Mouse (Mus musculus) small intestine, adult 2 months (tissue): Measurements from ENCODE around the gene Prune1. TPM values are rescaled to one million over a fixed set of nuclear protein-coding genes. Genes with fewer than 3 reads are reported as not detected.

Source experiments
- H3K27ac ChIP-seq: fragments of 200-500 bp; 2 replicates; pipeline ENCODE4 v1.5.1; 2012; ENCODE audit warnings: low read depth, low read length, control low read depth, inconsistent platforms; ENCODE audit not compliant: insufficient read depth
- H3K27me3 ChIP-seq: fragments of 200-500 bp; 2 replicates; pipeline ENCODE4 v1.6.1; 2012; ENCODE audit warnings: mild to moderate bottlenecking, moderate library complexity, low read length, inconsistent platforms; ENCODE audit not compliant: control insufficient read depth, insufficient read depth
- H3K36me3 ChIP-seq: fragments of 200-500 bp; 2 replicates; pipeline ENCODE4 v1.6.1; 2012; ENCODE audit warnings: mild to moderate bottlenecking, low read length, control low read depth, inconsistent platforms; ENCODE audit not compliant: control insufficient read depth, insufficient read depth
- H3K4me1 ChIP-seq: fragments of 200-500 bp; 2 replicates; pipeline ENCODE4 v1.6.1; 2012; ENCODE audit warnings: low read length, inconsistent platforms, mixed read lengths; ENCODE audit not compliant: control insufficient read depth, insufficient read depth, insufficient read length
- H3K4me3 ChIP-seq: fragments of 200-500 bp; 2 replicates; pipeline ENCODE4 v1.5.1; 2012; ENCODE audit warnings: low read depth, mild to moderate bottlenecking, control low read depth, inconsistent platforms, low read length, moderate library complexity
- CTCF ChIP-seq: fragments of 200-500 bp; IDR thresholded peaks from 2 replicates; pipeline ENCODE4 v1.5.1; 2012; ENCODE audit warnings: low read depth, mild to moderate bottlenecking, control low read depth, inconsistent platforms, low read length, moderate library complexity, mixed read lengths; ENCODE audit not compliant: insufficient replicate concordance, insufficient read length; ENCODE audit errors: extremely low read depth
- POLR2A ChIP-seq: fragments of 200-500 bp; IDR thresholded peaks from 2 replicates; pipeline ENCODE4 v1.6.1; 2012; ENCODE audit warnings: low read depth, mild to moderate bottlenecking, control low read depth, inconsistent platforms, low read length, moderate library complexity
- WGBS: fragments of 180-500 bp; shearing (Covaris S2); methylation state at CpG from one replicate; pipeline ENCODE4 v1.1.7; 2018; 5-methylcytosine and 5-hydroxymethylcytosine counted together
- polyA plus RNA-seq: library from polyadenylated mRNA; depleted of rRNA; stranded (reverse); fragments of >200 nt; gene quantifications from 2 replicates; pipeline ENCODE4 v1.2.3, GENCODE M21; 2012; rRNA removed

Gene Prune1
- polyA plus RNA-seq, 1 experiment: 11.5 TPM

GRCm38 (mm10) chr3:95208286-95208685 is 73.6 kb downstream of the Prune1 start:
- 76% methylated on average over 4 of the region's 4 CpGs for WGBS
- Histone ChIP-seq H3K27me3 (no peaks in the 10 kb centered on the region), H3K4me1 (no peaks in the 10 kb centered on the region; the same call in 1 of the 2 replicates), H3K36me3 (peaks cover 44% of the 10 kb centered on the region), H3K27ac (no peak overlapping the region), H3K4me3 (no peak overlapping the region)
- TF ChIP-seq POLR2A (no peak), CTCF (no peak)

GRCm38 (mm10) chr3:95203880-95204279 is 78.0 kb downstream of the Prune1 start:
- no peak overlapping the region for H3K27ac ChIP-seq
- WGBS: 96% methylated on average over 6 of the region's 6 CpGs
- no peaks in the 10 kb centered on the region for H3K27me3 ChIP-seq
- peaks cover 71% of the 10 kb centered on the region for H3K36me3 ChIP-seq
- H3K4me1 ChIP-seq: no peaks in the 10 kb centered on the region
- H3K4me3 ChIP-seq: no peak overlapping the region
- no peak for TF ChIP-seq POLR2A
- TF ChIP-seq CTCF: no peak

Other genes with a start within 250 kb of the Prune1 start
- gene Psmd4, start 239.5 kb downstream of the Prune1 start, polyA plus RNA-seq: 81.7 and 131 TPM in 2 replicates
- 6.7 and 14.9 TPM in 2 replicates for gene Pip5k1a, start 175.1 kb downstream of the Prune1 start, polyA plus RNA-seq
- gene Vps72, start 171.1 kb downstream of the Prune1 start, polyA plus RNA-seq: 27.4 and 63.8 TPM in 2 replicates
- 0.62 and 0.84 TPM in 2 replicates for gene Tmod4, start 157.6 kb downstream of the Prune1 start, polyA plus RNA-seq
- 15.3 and 34.3 TPM in 2 replicates for gene Scnm1, start 148.1 kb downstream of the Prune1 start, polyA plus RNA-seq
- 1.8 and 5.0 TPM in 2 replicates for gene Lysmd1, start 148.0 kb downstream of the Prune1 start, polyA plus RNA-seq
- gene Tnfaip8l2, start 139.7 kb downstream of the Prune1 start, polyA plus RNA-seq: 8.6 and 52.3 TPM in 2 replicates
- gene Sema6c, start 121.6 kb downstream of the Prune1 start, polyA plus RNA-seq: 2.1 and 4.6 TPM in 2 replicates
- 2.9 and 7.4 TPM in 2 replicates for gene Gabpb2, start 64.2 kb downstream of the Prune1 start, polyA plus RNA-seq
- 26.1 and 41.6 TPM in 2 replicates for gene Cdc42se1, start 53.3 kb downstream of the Prune1 start, polyA plus RNA-seq
- gene Mllt11, start 49.9 kb downstream of the Prune1 start, polyA plus RNA-seq: 13.1 and 14.0 TPM in 2 replicates
- gene Gm128, start 40.5 kb downstream of the Prune1 start, polyA plus RNA-seq: 0.13 and 0.18 TPM in 2 replicates
- gene Bnipl, start 30.9 kb downstream of the Prune1 start, polyA plus RNA-seq: 0.16 and 0.58 TPM in 2 replicates
- 58.5 and 89.2 TPM in 2 replicates for gene Mindy1, start 731 bp downstream of the Prune1 start, polyA plus RNA-seq
- gene Anxa9, start 25.1 kb upstream of the Prune1 start, polyA plus RNA-seq: 0.52 and 0.65 TPM in 2 replicates
- gene Cers2, start 32.7 kb upstream of the Prune1 start, polyA plus RNA-seq: 51.3 and 84.0 TPM in 2 replicates
- gene Setdb1, start 75.1 kb upstream of the Prune1 start, polyA plus RNA-seq: 3.3 and 5.3 TPM in 2 replicates
- not detected in 2 replicates for gene 4930558C23Rik, start 120.8 kb upstream of the Prune1 start, polyA plus RNA-seq
- 11.7 and 29.5 TPM in 2 replicates for gene Arnt, start 152.3 kb upstream of the Prune1 start, polyA plus RNA-seq
- 0.81 and 0.85 TPM in 2 replicates for gene Ctsk, start 217.2 kb upstream of the Prune1 start, polyA plus RNA-seq
- 11.4 and 26.7 TPM in 2 replicates for gene Ctss, start 244.7 kb upstream of the Prune1 start, polyA plus RNA-seq